Mouse (Mus musculus) neural tube, embryonic 14.5 days (tissue): Measurements from ENCODE around the gene Tmem91. TPM values are rescaled to one million over a fixed set of nuclear protein-coding genes. Genes with fewer than 3 reads are reported as not detected.

ENCODE experiments used
- ATAC-seq: fragments of 200-750 bp; cut with Nextera tagmentation; 2 replicates; pipeline ENCODE4 v1.8.0; 2017; ENCODE audit warnings: low read depth, mild to moderate bottlenecking, moderate TSS enrichment, moderate library complexity
- H3K27ac ChIP-seq: fragments of 300-500 bp; sonication (generic); 2 replicates; pipeline ENCODE4 v1.5.1; 2014; ENCODE audit warnings: low read depth, mild to moderate bottlenecking, control low read depth, low read length, moderate library complexity, mixed read lengths
- H3K27me3 ChIP-seq: fragments of 300-500 bp; sonication (generic); 2 replicates; pipeline ENCODE4 v1.6.1; 2014; ENCODE audit warnings: low read length; ENCODE audit not compliant: control insufficient read depth, insufficient read depth
- H3K36me3 ChIP-seq: fragments of 300-500 bp; sonication (generic); 2 replicates; pipeline ENCODE4 v1.6.1; 2014; ENCODE audit warnings: low read length, mixed read lengths; ENCODE audit not compliant: control insufficient read depth, insufficient read depth
- H3K4me1 ChIP-seq: fragments of 300-500 bp; sonication (generic); 2 replicates; pipeline ENCODE4 v1.6.1; 2014; ENCODE audit warnings: low read length; ENCODE audit not compliant: control insufficient read depth, insufficient read depth
- H3K4me2 ChIP-seq: fragments of 300-500 bp; sonication (generic); 2 replicates; pipeline ENCODE4 v1.6.1; 2014; ENCODE audit warnings: mild to moderate bottlenecking, low read depth, low read length, control low read depth
- H3K4me3 ChIP-seq: fragments of 300-500 bp; sonication (generic); 2 replicates; pipeline ENCODE4 v1.5.1; 2014; ENCODE audit warnings: low read depth, low read length, control low read depth, mixed read lengths
- H3K9ac ChIP-seq: fragments of 300-500 bp; sonication (generic); replicated peaks from 2 replicates; pipeline ENCODE4 v1.6.1; 2014; ENCODE audit warnings: low read depth, mild to moderate bottlenecking, control low read depth, low read length, mixed read lengths
- H3K9me3 ChIP-seq: fragments of 300-500 bp; sonication (generic); 2 replicates; pipeline ENCODE4 v1.6.1; 2016; ENCODE audit warnings: low read length; ENCODE audit not compliant: control insufficient read depth
- WGBS: fragments of 180-500 bp; shearing (Covaris S2); extraction: QIAGEN DNeasy Blood & Tissue Kit; methylation state at CpG from one replicate; pipeline ENCODE4 v1.1.7; 2014; 5-methylcytosine and 5-hydroxymethylcytosine counted together
- polyA plus RNA-seq: library from polyadenylated mRNA; unstranded; fragments of >200 nt; fragmentation: Nextera tagmentation; extraction: Ambion mirVana; gene quantifications from 2 replicates; pipeline ENCODE4 v1.2.1, GENCODE M21; 2014

Gene Tmem91
- polyA plus RNA-seq, 1 experiment from 2014 or later: 66.3 TPM

- Histone ChIP-seq H3K4me3 (peak overlapping the region; percentile 29), H3K9ac (peak overlapping the region; percentile 42), H3K4me1 (no peaks in the 10 kb centered on the region), H3K36me3 (no peaks in the 10 kb centered on the region), H3K9me3 (no peaks in the 10 kb centered on the region), H3K27ac (no peak overlapping the region), H3K27me3 (no peaks in the 10 kb centered on the region), H3K4me2 (peak overlapping the region; percentile 57)
- peak; percentile 70 for ATAC-seq
- 3% methylated on average over 36 of the region's 37 CpGs for WGBS
Observed at GRCm38 (mm10) chr7:25704716-25705364, 29.9 kb upstream of the Tmem91 start.

- Histone ChIP-seq H3K4me3 (no peak overlapping the region; the same call in 1 of the 2 replicates), H3K9me3 (no peaks in the 10 kb centered on the region), H3K4me1 (no peaks in the 10 kb centered on the region), H3K27me3 (no peaks in the 10 kb centered on the region), H3K4me2 (peak overlapping the region; percentile 57), H3K27ac (no peak overlapping the region), H3K36me3 (no peaks in the 10 kb centered on the region), H3K9ac (no peak overlapping the region)
- 0 out of 2 replicates have a peak, but pooled peaks have one; percentile 25 for ATAC-seq
- WGBS: 17% methylated on average over 10 of the region's 10 CpGs
Observed at GRCm38 (mm10) chr7:25703793-25704494, 29.0 kb upstream of the Tmem91 start.

- Histone ChIP-seq H3K36me3 (no peaks in the 10 kb centered on the region), H3K9me3 (no peaks in the 10 kb centered on the region), H3K4me3 (no peak overlapping the region), H3K4me1 (no peaks in the 10 kb centered on the region), H3K9ac (no peak overlapping the region), H3K27me3 (no peaks in the 10 kb centered on the region), H3K4me2 (no peak overlapping the region), H3K27ac (no peak overlapping the region)
- ATAC-seq: no peak
- 96% methylated on average over 2 of the region's 2 CpGs for WGBS
Observed at GRCm38 (mm10) chr7:25702350-25702749, 27.4 kb upstream of the Tmem91 start.

- Histone ChIP-seq H3K4me1 (no peaks in the 10 kb centered on the region), H3K4me3 (no peak overlapping the region), H3K27ac (no peak overlapping the region), H3K9me3 (no peaks in the 10 kb centered on the region), H3K36me3 (no peaks in the 10 kb centered on the region), H3K9ac (no peak overlapping the region), H3K27me3 (no peaks in the 10 kb centered on the region), H3K4me2 (no peak overlapping the region)
- 77% methylated on average over 12 of the region's 12 CpGs for WGBS
- no peak for ATAC-seq
Observed at GRCm38 (mm10) chr7:25700732-25701131, 25.8 kb upstream of the Tmem91 start.

- ATAC-seq: no peak
- H3K9me3 ChIP-seq: no peaks in the 10 kb centered on the region
- no peak overlapping the region for H3K4me3 ChIP-seq
- no peaks in the 10 kb centered on the region for H3K36me3 ChIP-seq
- WGBS: 55% methylated on average over 13 of the region's 13 CpGs
- no peaks in the 10 kb centered on the region for H3K4me1 ChIP-seq
- no peak overlapping the region for H3K27ac ChIP-seq
- no peaks in the 10 kb centered on the region for H3K27me3 ChIP-seq
- H3K4me2 ChIP-seq: no peak overlapping the region
- no peak overlapping the region for H3K9ac ChIP-seq
Observed at GRCm38 (mm10) chr7:25699851-25700250, 24.9 kb upstream of the Tmem91 start.

GRCm38 (mm10) chr7:25694104-25694503 is 19.1 kb upstream of the Tmem91 start:
- 27% methylated on average over 8 of the region's 8 CpGs for WGBS
- H3K27ac ChIP-seq: no peak overlapping the region
- peak; percentile 44; the same call in 1 of the 2 replicates for ATAC-seq

GRCm38 (mm10) chr7:25690051-25690450 is 15.1 kb upstream of the Tmem91 start:
- H3K9ac ChIP-seq: no peak overlapping the region
- WGBS: 26% methylated on average over 5 of the region's 5 CpGs
- ATAC-seq: no peak
- H3K4me1 ChIP-seq: peaks cover 13% of the 10 kb centered on the region
- no peaks in the 10 kb centered on the region for H3K9me3 ChIP-seq
- no peaks in the 10 kb centered on the region for H3K36me3 ChIP-seq
- H3K27me3 ChIP-seq: peaks cover 47% of the 10 kb centered on the region
- H3K4me2 ChIP-seq: no peak overlapping the region
- no peak overlapping the region for H3K4me3 ChIP-seq
- no peak overlapping the region for H3K27ac ChIP-seq

More at GRCm38 (mm10) chr7:25694104-25694503, 19.1 kb upstream of the Tmem91 start:
- H3K36me3 ChIP-seq: no peaks in the 10 kb centered on the region
- H3K4me1 ChIP-seq: 0 out of 2 replicates have a peak, but pooled peaks cover 2% of the 10 kb centered on the region
- H3K4me2 ChIP-seq: no peak overlapping the region
- no peaks in the 10 kb centered on the region for H3K9me3 ChIP-seq
- peaks cover 13% of the 10 kb centered on the region for H3K27me3 ChIP-seq
- H3K9ac ChIP-seq: no peak overlapping the region
- no peak overlapping the region for H3K4me3 ChIP-seq

GRCm38 (mm10) chr7:25689603-25690021 is 14.6 kb upstream of the Tmem91 start:
- no peaks in the 10 kb centered on the region for H3K36me3 ChIP-seq
- no peak for ATAC-seq
- peak overlapping the region; percentile 30; the same call in 1 of the 2 replicates for H3K9ac ChIP-seq
- peak overlapping the region; percentile 37 for H3K4me3 ChIP-seq
- peak overlapping the region; percentile 52 for H3K4me2 ChIP-seq
- no peaks in the 10 kb centered on the region for H3K9me3 ChIP-seq
- peaks cover 47% of the 10 kb centered on the region for H3K27me3 ChIP-seq
- no peak overlapping the region for H3K27ac ChIP-seq
- WGBS: 8% methylated on average over 12 of the region's 12 CpGs
- H3K4me1 ChIP-seq: peaks cover 13% of the 10 kb centered on the region
